Mouse (Mus musculus): ENCODE data around the gene Mrpl22. TPM values are rescaled to one million over a fixed set of nuclear protein-coding genes. Genes with fewer than 3 reads are reported as not detected.
A peak's percentile ranks its signal among the peaks of the same experiment; 100 is the strongest.

Gene Mrpl22
- 143 and 146 TPM in 2 replicates for polyA plus RNA-seq (2016; fragmentation: Nextera tagmentation; extraction: Ambion mirVana)

DNA sequence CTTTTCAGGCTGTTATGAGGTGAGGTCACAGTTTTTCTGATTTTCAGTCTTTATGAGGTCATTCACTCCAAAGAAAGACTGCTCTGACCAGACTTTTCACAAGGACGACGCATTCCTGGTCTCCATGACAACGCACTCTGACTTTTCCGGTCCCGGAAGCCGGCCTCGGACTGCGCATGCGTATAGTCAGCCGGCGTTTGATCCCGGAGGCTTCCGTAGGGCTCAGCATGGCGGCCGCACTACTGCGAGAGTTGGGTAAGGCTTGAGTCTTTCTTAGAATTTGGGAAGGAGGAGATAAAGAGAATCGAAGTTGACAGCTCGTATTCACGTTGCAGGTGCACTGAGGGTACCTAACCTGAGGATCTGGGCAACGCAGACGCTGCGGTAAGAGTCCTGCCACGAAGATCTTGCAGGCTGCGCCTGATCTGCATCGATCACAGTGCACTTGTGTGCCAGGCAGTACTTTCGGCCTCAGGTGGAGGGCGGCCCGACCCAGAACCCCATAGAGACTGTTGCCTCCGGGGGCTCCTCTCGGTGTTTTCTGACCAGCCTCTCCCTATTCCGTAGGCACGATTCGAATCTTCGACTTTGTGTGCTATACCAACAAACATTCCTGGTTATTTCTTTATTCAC is at the start of gene Mrpl22:
Gene Mrpl22, plus strand, starts transcription at position 203 of the 633 bp plus-strand sequence.
- H3K27me3 ChIP-seq (replicated peaks; ENCODE audit: low read depth, poor library complexity, severe bottlenecking): no peaks in the 10 kb centered on the region
- WGBS: under 1% methylated on average over 34 of the region's 34 CpGs
- peak within 1 kb of the TSS; percentile 85 for H3K4me3 ChIP-seq
- H3K36me3 ChIP-seq (replicated peaks): peaks cover 40% of the 10 kb centered on the region
- H3K4me1 ChIP-seq: peaks cover 23% of the 10 kb centered on the region
- DNase-seq (ENCODE audit: low spot score): peak; percentile 97
- H3K9me3 ChIP-seq: no peaks in the 10 kb centered on the region
- H3K27ac ChIP-seq (replicated peaks): peak within 1 kb of the TSS; percentile 88

DNA sequence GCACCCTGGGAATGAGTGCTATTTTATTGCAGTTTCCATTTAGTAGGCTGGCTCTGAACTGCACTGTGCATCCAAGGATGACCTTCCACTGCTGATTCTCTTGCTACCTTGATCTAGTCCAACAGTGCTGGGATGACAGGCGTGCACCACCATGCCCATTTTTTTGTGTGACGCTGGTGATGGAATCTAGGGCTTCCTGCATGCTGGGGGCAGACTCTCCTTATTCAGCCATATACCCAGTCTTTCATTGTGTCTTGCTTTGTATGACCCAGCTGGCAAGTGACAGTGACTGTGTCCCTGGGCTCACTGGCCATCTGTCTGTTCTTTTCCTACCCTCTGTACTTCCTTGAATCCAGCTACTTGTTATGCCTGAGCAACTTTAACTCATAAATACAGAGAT is 47.8 kb upstream of the Mrpl22 start:
- no peak overlapping the region for H3K4me3 ChIP-seq
- H3K9me3 ChIP-seq: no peaks in the 10 kb centered on the region
- WGBS: 88% methylated on average over 2 of the region's 2 CpGs
- H3K27ac ChIP-seq (replicated peaks): no peak overlapping the region
- DNase-seq (ENCODE audit: low spot score): no peak
- peaks cover 98% of the 10 kb centered on the region for H3K36me3 ChIP-seq (replicated peaks)
- H3K4me1 ChIP-seq: no peaks in the 10 kb centered on the region
- H3K27me3 ChIP-seq (replicated peaks; ENCODE audit: low read depth, poor library complexity, severe bottlenecking): no peaks in the 10 kb centered on the region

DNA sequence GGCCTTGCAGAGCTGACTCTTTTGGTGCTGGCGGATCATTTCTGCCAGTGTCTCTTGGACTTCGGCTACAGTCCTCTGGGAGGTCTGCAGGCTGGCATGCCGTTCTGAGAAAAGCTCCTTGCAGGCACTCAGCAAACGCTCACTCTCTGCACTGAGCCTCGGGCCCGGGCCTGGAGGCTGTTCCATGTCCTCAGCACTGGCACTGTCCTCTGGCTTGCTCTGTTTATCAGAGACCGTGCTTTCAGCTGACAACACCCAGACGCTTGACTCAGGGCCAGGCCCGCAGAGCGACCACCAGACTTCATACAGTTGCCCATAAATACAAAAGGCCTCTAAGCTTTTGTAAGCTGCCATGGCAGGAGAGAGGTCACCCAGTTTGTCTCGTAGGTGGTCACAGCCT is 46.4 kb upstream of the Mrpl22 start:
- WGBS: 88% methylated on average over 11 of the region's 11 CpGs
- H3K9me3 ChIP-seq: no peaks in the 10 kb centered on the region
- DNase-seq (ENCODE audit: low spot score): no peak
- H3K4me1 ChIP-seq: no peaks in the 10 kb centered on the region
- no peak overlapping the region for H3K27ac ChIP-seq (replicated peaks)
- no peak overlapping the region for H3K4me3 ChIP-seq
- H3K27me3 ChIP-seq (replicated peaks; ENCODE audit: low read depth, poor library complexity, severe bottlenecking): no peaks in the 10 kb centered on the region
- peaks cover 98% of the 10 kb centered on the region for H3K36me3 ChIP-seq (replicated peaks)

DNA sequence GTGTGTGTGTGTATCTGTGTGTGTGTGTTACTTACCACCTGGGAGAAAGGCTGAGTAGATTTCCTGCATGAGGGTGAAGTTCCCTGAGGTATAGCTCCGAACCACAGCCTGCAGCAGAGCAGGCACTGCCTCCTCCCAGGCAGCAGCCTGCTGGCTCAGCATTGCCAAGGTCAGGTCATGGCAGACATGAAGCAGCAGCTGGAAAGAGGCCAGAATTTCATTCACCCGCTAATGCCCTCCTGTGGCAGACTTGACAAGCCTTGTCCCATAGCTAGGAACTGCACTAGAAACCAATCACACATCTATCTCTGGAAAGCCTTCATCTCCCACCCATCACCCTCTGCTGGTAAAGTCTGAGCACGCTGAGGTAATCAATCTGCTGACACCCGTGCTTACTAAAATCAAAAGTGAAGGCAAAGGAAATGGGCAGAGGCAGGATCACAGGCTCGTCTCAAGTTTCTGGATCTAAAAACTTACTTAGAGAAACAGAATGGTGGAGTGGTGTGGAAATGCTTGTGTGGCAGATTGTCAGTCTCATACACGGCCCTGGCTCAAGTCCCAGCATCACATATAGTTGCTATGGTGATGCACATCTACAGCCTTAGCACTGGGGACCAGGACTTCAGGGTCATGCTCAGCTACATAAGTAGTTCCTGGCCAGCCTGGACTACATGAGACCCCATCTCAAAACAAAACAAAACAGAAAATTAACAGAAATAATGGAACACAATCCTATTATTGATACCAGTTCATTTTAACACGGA is 44.9 kb upstream of the Mrpl22 start:
- Histone ChIP-seq H3K36me3 (replicated peaks) (peaks cover 98% of the 10 kb centered on the region), H3K9me3 (no peaks in the 10 kb centered on the region), H3K4me3 (no peak overlapping the region), H3K27me3 (replicated peaks; ENCODE audit: low read depth, poor library complexity, severe bottlenecking) (no peaks in the 10 kb centered on the region), H3K4me1 (no peaks in the 10 kb centered on the region), H3K27ac (replicated peaks) (no peak overlapping the region)
- 89% methylated on average over 7 of the region's 7 CpGs for WGBS
- no peak for DNase-seq (ENCODE audit: low spot score)

DNA sequence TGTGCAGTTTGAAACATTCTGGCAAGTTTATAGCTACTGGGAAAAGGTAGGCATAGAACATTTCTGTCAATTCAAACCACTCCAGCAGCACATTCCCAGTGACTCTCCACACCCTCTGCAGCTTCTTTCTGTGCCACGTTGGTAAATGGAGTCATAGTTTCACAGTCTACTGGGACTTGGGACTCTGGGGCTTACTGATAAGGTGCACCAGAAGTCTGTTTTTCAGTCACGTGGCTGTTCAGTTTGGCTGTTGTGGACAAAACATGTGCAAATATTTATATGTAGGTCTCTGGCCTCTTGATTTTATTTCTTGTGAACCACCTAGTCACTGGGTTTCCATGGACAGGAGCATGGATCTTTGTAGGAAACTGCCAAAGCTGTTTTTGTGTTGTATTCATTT is 43.9 kb upstream of the Mrpl22 start:
- H3K4me3 ChIP-seq: no peak overlapping the region
- H3K27me3 ChIP-seq (replicated peaks; ENCODE audit: low read depth, poor library complexity, severe bottlenecking): no peaks in the 10 kb centered on the region
- no peak overlapping the region for H3K27ac ChIP-seq (replicated peaks)
- no peak for DNase-seq (ENCODE audit: low spot score)
- no peaks in the 10 kb centered on the region for H3K4me1 ChIP-seq
- H3K9me3 ChIP-seq: no peaks in the 10 kb centered on the region
- peaks cover 100% of the 10 kb centered on the region for H3K36me3 ChIP-seq (replicated peaks)
- 90% methylated on average over 2 of the region's 2 CpGs for WGBS

DNA sequence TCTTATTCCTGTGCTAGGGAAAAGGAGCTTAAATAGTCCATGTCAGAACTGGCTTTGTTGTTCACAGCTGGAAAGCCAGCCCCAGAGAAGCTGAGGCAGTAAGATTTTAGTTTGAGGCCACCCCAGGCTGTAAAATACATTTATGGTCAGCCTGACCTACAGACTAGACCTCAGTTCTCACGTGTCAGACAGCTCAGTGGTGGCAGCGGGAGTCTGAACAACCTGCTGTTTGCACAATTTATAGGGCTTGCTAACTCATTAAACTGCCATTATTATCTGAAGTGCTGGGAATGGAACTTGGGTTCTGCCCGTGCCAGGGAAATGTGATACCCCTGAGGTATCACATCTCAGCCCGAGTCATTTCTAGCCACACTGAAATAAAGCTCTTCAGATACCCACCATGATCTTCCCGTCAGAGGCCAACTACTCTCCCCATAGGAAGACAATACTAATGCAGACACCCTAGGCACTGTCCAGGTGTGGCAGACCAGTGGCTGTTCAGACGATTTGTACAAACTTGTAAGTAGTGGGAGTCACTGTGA is 42.1 kb upstream of the Mrpl22 start:
- DNase-seq (ENCODE audit: low spot score): no peak
- H3K36me3 ChIP-seq (replicated peaks): peaks cover 100% of the 10 kb centered on the region
- 87% methylated on average over 6 of the region's 6 CpGs for WGBS
- no peaks in the 10 kb centered on the region for H3K4me1 ChIP-seq
- H3K9me3 ChIP-seq: no peaks in the 10 kb centered on the region
- no peaks in the 10 kb centered on the region for H3K27me3 ChIP-seq (replicated peaks; ENCODE audit: low read depth, poor library complexity, severe bottlenecking)
- no peak overlapping the region for H3K27ac ChIP-seq (replicated peaks)
- H3K4me3 ChIP-seq: no peak overlapping the region

DNA sequence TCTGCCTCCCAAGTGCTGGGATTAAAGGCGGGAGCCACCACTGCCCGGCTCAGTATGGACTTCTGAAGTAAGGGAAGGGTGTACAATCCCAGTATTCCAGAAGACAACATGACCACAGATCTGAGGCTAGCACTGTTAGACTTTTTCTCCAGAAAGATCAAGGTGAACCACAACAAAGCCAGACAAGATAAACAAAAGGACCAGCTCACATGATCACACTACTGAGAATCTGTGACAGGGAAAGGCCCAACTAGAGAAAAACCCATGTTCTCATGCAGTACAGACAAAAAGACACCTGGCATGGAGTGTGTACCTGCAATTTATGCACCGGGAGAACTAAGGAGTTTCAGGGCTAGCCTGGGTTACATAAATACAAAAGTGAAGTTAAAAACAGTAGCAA is 39.4 kb upstream of the Mrpl22 start:
- Histone ChIP-seq H3K27me3 (replicated peaks; ENCODE audit: low read depth, poor library complexity, severe bottlenecking) (no peaks in the 10 kb centered on the region), H3K4me1 (no peaks in the 10 kb centered on the region), H3K4me3 (no peak overlapping the region), H3K9me3 (no peaks in the 10 kb centered on the region), H3K36me3 (replicated peaks) (peaks cover 100% of the 10 kb centered on the region), H3K27ac (replicated peaks) (no peak overlapping the region)
- no peak for DNase-seq (ENCODE audit: low spot score)
- WGBS: 93% methylated on average over 3 of the region's 3 CpGs

DNA sequence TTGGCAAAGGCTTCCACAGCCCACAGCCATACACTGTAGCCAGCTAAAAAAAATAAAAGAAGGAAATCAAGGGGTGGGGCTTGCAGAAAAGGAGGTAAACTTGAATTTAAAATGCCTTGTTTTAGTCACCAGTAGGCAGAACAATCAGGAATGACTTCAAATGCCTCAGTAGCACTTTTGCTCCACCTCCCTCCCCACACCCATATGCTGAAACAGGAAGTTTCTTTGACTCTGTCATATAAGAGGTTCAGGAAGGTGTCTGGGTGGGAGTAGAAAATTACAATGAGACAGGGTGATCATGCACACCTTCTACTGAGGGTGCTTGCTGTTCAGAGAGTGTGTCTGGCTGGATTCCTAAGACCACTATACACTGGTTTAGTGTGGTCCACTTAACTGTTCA is 36.6 kb upstream of the Mrpl22 start:
- Histone ChIP-seq H3K4me3 (no peak overlapping the region), H3K9me3 (no peaks in the 10 kb centered on the region), H3K36me3 (replicated peaks) (peaks cover 100% of the 10 kb centered on the region), H3K27me3 (replicated peaks; ENCODE audit: low read depth, poor library complexity, severe bottlenecking) (no peaks in the 10 kb centered on the region), H3K27ac (replicated peaks) (no peak overlapping the region), H3K4me1 (no peaks in the 10 kb centered on the region)
- DNase-seq (ENCODE audit: low spot score): no peak

DNA sequence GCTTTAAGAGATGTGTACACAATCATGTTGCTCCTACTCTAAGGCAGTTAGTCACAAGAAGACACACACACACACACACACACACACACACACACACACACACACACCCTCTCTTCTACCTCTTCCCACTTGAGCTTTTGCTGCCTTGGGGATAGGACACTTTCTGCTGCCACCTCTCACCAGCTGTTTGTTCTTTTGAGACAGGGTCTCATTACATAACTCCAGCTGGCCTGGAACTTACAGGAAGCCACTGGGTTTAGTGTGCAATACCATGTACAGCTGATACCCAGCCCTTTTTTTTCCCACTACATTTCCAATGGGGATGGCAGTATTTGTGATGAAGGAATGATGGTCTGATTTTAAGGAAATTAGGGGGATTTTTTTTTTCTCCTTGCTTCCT is 36.2 kb upstream of the Mrpl22 start:
- Histone ChIP-seq H3K27me3 (replicated peaks; ENCODE audit: low read depth, poor library complexity, severe bottlenecking) (no peaks in the 10 kb centered on the region), H3K4me3 (no peak overlapping the region), H3K9me3 (no peaks in the 10 kb centered on the region), H3K4me1 (no peaks in the 10 kb centered on the region), H3K27ac (replicated peaks) (no peak overlapping the region), H3K36me3 (replicated peaks) (peaks cover 100% of the 10 kb centered on the region)
- no peak for DNase-seq (ENCODE audit: low spot score)

DNA sequence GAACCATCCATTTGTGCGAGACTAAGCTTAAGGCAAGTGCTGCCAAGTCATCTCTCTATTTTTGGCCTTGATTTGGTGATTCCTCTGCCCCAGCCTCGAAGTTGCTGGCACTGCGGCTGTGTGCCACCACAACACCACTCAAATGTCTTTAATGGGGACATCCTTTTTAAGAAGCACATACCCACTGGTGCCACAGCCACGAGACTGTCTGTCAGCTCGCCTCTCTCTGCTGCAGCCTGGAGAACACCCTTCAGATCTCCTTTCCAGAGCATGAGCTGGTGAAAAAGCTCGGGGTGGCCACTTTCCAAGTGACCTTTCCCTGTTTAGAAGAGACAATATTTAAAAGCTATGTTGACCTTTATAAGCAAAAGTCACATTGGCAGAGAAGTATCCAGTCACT is 34.8 kb upstream of the Mrpl22 start:
- Histone ChIP-seq H3K4me3 (no peak overlapping the region), H3K9me3 (no peaks in the 10 kb centered on the region), H3K36me3 (replicated peaks) (peaks cover 100% of the 10 kb centered on the region), H3K27me3 (replicated peaks; ENCODE audit: low read depth, poor library complexity, severe bottlenecking) (no peaks in the 10 kb centered on the region), H3K27ac (replicated peaks) (no peak overlapping the region), H3K4me1 (no peaks in the 10 kb centered on the region)
- 91% methylated on average over 6 of the region's 6 CpGs for WGBS
- no peak for DNase-seq (ENCODE audit: low spot score)

DNA sequence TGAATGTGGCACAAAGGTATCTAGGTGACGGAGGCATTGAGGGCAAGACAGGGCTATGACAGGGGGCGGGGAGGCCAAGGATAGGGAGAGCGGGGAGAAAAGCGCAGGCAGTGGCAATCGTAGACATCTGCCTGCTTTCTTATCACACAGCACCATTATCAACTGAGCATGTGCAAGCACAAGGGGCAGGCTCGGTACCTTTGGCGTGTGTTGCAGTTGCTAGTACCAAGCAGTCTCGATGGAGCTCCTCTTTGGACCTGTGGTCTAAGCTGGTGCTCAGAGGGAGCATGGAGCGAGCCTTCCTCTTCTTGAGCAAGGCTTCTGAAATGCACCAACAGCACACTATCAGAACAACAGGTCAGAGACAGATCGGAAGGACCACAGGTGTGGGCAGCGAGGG is 32.6 kb upstream of the Mrpl22 start:
- no peaks in the 10 kb centered on the region for H3K9me3 ChIP-seq
- DNase-seq (ENCODE audit: low spot score): no peak
- H3K4me3 ChIP-seq: no peak overlapping the region
- no peaks in the 10 kb centered on the region for H3K27me3 ChIP-seq (replicated peaks; ENCODE audit: low read depth, poor library complexity, severe bottlenecking)
- H3K4me1 ChIP-seq: no peaks in the 10 kb centered on the region
- H3K36me3 ChIP-seq (replicated peaks): peaks cover 98% of the 10 kb centered on the region
- WGBS: 91% methylated on average over 11 of the region's 11 CpGs
- no peak overlapping the region for H3K27ac ChIP-seq (replicated peaks)

DNA sequence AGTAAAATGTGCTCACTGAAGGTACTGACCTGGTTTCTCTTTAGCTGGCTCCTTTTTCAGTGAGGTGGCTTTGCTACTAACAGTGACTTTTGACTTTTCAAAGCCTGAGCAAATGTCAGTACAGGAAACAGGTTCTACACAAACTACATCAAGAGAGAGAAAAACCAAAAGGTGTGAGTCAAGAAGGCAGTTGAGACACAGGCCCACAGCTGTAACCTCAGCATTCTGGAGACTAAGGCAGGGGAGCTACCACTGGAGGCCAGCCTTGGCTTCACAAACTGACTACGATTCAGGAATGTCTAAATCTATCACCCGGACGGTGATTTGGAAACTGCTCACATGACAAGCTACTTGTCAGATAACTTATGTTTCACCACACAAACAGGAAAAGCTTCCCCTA is 32.0 kb upstream of the Mrpl22 start:
- Histone ChIP-seq H3K9me3 (no peaks in the 10 kb centered on the region), H3K4me1 (no peaks in the 10 kb centered on the region), H3K27ac (replicated peaks) (no peak overlapping the region), H3K4me3 (no peak overlapping the region), H3K36me3 (replicated peaks) (peaks cover 98% of the 10 kb centered on the region), H3K27me3 (replicated peaks; ENCODE audit: low read depth, poor library complexity, severe bottlenecking) (no peaks in the 10 kb centered on the region)
- WGBS: 93% methylated on average over 3 of the region's 3 CpGs
- no peak for DNase-seq (ENCODE audit: low spot score)
